Mouse (Mus musculus) retina, postnatal 1 day (tissue): Measurements from ENCODE around the gene Ak1.

Experiments used
- DNase-seq: peaks from one replicate; pipeline ENCODE4 v3.0.0-alpha.2; 2012

The Ak1 gene

DNA sequence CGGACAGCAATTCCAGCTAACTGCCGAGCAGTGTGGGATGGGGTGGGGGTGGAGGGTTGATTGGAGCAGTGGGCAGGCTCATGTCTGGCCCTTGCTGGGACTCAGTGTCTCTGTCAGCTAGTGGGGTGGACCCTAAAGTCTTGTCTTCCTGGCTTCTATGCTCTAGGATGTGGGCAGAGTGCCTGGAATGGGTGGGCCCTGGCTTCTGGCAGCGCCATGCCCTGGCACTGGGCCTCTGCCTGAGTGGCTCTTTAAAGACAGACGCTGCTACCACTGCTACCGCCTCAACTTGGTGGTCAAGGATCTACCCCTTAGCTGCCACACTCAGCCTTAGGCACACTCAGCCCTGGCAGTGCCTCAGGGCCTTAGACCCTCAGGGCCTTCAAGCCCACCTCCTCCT lies 7.2 kb downstream of the Ak1 start:
- DNase-seq: no peak

DNA sequence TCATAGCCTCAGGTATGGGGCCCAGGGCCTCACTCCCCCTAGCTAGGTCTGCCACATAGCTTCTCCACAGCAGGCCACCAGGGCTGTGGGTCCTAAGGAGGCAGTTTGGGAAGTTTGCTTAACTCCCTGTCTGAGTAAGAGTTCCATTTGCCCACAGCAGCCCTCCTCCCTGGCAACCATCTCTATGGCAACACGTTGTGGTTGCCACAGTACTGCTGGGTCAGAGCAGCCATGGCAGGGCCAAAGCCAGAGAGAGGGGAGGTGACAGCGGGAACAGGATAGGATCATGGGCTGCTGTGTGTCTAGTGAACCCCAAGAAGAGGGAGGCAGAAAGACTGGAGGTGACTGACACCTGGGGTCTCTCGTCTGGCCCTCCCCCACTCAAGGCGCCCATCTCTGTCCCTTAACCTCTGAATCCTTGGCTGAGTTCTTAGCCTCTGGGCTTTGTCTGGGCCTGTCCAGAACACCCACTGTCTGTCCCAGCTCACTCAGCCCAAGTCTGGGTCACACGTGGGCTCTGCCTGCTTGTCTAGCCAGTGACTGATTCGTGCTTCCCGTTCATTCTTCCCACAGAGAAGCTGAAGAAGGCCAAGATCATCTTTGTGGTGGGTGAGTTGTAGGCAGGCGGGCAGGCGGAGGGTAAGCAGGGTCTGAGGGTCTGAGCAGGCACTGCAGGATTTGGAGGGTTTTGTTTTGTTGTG lies 7.9 kb downstream of the Ak1 start:
- peak; percentile 97 for DNase-seq

DNA sequence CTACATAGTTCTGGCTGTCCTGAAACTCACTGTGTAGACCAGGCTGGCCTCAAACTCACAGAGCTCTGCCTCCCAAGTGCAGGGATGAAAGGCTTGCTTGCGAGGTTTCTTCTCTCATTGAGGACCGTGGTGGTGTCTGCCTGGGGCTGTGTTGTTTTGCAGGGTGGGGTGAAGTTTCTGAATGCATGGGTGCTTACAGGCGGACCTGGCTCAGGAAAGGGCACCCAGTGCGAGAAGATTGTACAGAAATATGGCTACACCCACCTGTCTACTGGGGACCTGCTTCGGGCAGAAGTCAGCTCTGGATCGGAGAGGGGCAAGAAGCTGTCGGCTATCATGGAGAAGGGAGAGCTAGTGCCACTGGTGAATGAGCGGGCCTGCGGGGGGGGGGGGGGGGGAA lies 8.5 kb downstream of the Ak1 start:
- no peak for DNase-seq

DNA sequence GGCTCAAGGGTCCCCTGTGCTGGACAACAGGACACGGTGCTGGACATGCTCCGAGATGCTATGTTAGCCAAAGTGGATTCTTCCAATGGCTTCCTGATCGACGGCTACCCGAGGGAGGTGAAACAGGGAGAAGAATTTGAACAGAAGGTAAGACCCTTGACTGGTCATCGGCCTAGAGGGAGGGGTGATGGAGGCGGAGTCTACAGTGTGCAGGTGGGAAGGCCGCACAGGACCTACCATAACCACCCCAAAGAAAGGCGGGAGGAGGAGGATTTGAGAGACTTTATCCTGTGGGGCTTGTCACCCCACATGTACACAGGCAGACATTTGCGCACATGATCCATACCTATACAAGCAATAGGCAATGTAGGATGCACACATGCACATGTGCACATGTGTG lies 9.5 kb downstream of the Ak1 start:
- DNase-seq: no peak

DNA sequence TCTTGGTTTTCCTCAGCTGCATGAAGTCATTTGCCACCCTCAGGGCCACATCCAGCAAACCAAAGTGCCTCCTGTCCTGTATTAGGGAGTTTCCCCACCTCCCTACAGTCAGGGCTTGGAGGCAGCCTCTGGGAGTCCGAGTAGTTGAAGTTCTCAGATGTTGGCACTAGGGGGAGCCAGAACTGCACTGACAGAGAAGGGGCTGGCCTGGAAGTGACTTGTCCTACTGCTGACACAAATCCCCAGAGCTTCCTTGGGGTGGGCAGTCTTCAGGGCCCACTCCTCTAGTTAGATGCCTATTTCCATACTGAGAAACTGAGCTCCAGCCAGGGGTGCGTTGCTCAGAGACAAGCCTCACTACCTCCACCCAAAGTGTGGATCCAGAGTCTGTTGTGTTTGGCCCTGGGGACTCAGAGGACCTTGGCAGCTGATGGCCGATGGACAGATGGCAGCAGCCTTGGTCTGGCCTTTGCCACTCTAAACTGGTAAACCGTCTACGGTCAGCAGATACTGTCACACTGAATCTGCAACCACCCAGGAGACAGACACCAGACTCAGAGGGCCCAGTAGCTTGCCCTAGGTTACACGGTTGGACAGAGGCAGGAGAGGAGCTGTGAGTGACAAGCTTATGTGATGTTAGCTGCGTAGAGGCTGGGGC lies 10.3 kb downstream of the Ak1 start:
- DNase-seq: peak; percentile 90

DNA sequence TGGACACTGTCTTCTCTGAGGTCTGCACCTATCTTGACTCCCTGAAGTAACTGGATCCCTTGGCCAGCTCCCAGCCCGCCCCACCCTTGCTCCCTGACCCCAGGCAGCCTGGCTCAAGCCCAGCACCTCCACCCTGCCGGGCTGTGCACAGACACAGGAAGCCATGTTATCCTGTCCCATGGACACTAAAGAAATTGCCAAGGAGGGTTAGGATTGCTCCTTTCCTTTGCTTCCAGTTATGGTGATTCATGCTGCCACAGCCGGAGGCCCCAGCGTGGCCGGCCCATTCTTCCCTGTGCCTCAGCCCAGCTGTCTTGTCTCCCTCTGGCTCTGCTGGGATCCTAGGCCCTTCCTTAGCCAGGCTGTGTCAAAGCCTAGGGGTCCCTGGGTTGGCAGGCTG lies 12.1 kb downstream of the Ak1 start:
- DNase-seq: no peak

DNA sequence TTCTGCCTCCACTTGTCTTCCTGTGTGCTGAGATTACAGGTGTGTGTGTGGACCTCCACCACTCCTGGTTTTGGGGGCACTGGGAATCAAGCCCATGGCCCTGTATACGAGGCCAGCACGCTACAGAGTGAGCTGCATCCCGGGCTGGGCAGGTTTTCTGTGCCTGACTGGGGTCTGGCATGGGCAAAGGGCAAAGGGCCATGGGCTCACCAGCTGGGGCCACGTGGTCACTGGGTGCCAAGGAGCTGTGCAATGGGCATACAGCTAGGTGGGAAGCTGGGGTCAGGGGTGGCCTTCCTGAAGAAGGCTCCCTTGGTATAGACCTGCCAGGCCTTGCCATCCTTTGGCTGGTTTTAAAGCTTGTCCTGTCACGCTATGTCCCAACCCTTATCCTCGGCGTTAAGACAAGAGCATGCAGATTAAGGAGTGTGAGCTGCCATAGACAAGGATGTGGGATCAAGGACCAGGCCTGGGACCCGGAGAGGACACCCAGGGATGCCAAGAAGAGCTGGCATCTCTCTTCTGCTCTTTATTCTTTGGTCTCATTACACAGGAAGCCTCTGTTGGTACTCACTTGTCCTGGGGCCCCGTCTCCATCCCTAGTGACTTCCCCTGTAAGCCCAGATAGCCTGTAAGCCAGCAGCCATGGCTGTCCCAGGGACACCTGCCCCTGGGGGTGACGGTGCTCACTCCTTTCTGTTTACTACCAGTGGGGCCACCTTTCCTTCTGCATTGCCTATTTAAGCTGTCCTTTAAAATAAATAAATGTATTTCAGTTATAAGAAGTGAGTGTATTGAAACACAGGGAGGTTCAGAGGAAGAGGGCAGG lies 12.9 kb downstream of the Ak1 start:
- DNase-seq: no peak

DNA sequence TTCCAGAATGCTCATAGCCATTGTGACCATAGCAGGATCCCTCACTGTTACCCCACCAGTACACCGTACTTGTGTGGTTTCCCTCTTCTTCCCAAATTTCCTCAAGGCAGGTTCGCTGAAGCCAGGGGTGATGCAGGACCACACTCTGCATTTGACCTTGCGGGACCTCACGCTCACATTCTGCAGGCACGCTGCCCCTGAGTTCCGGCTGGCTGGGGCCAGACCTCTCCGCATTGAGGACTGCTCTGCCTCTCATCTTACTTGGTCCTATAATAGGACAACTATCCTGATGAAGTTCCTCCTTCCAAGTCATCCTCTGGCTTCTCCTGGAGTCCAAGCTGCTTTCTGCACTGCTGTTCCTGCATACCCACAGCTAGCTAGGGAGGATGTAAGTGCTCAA lies 15.1 kb downstream of the Ak1 start:
- no peak for DNase-seq

DNA sequence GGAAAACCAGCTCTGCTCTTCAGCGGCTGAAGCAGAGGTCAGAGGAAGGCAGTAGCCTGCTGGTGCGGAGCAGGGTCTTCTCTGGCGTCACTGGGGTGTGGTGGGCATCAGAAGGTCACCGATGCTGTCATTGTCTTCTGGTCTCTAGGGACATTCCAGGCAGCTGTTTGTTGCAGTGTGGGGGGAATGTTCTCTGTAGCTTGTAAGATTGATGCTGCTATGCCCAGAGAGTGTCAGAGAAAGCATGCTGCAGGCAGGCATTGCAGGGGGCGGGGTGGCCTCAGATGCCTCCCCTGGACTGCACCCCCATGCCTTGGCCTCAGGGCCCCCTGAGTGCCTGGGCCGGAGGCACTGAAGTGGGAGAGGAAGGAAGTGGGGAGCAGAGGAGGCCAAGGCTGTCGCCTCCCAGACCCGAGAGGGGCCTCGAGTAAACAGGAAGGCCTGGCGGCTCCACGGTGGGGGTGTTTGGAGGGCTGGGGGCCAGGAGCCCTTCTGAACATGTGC lies 16.3 kb downstream of the Ak1 start:
- DNase-seq: peak; percentile 32

DNA sequence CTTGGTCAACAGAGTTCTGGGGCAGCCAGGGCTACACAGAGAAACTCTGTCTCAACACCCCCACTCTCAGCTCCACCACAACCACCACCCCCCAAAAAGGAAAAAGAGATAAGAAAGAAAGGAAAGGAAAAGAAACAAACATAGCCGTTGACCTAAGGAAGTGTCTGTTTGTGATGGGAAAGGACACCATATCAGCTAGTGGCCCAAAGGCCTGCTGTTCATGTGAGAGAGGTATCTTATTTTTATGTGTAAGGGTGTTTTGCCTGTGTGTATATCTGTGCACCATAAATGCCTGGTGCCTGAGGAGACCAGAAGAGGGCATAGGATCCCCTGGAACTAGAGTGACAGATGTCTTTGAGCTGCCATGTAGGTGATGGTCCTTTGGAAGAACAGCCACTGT lies 18.1 kb downstream of the Ak1 start:
- DNase-seq: no peak

DNA sequence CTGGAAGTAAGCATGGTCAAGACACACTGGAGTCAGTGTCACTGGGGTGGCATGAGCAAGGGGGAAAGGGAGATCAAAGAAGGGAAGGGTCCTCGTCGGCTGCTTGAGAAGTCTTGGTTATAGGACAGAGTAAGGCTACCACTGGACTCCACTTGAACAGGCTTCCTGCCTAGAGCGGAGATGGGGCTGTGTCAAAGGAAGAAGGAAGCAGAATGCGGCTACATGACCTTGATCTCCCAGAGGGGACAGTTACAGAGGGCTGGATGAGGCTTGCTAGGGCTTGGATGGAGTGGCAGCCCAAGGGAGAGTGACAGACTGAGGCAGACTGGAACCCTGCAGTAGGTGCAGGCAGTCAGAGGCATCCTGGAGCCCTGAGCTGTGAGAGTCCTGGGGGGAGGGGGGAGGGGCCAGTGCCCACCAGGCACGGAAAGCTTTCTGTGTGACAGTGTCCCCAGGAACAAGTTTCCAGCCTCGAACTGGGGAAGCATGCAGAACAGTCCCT lies 19.0 kb downstream of the Ak1 start:
- no peak for DNase-seq

DNA sequence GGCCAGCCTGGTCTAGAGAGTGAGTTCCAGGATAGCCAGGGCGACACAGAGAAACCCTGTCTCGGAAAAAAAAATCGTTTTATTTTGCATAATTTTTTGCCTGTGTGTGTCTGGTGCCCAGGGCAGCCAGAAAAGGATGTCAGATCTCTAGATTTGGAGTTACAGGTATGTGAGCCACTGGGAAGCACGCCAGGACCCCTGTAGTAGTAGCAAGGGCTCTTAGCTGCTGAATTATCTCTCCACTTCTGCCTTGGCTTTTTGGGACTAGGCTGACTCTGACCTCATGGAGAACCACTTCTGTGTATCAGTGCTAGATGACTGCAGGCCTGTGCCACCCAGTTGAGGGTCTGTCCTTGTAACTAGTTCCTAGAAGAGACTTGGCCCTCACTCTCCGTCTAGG lies 20.3 kb downstream of the Ak1 start:
- no peak for DNase-seq

DNA sequence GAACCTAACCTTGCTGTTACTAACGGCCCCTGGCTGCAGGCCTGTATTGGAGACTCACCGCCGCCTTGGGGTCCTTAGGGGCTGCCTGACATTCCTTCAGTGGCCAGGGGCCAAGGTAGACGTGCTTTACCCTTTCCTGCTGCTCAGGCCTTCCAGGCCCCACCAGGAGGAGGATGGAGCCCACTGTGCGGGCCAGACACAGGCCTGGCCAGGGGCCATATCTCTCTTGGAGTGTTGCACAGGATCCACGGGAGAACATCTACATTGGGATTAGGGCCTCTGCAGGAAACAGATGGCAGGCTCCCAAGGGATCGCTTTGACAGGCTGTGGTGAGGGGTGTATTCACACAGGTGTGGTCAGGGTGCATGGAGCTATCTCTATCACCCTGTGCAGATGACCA lies 21.3 kb downstream of the Ak1 start:
- no peak for DNase-seq

DNA sequence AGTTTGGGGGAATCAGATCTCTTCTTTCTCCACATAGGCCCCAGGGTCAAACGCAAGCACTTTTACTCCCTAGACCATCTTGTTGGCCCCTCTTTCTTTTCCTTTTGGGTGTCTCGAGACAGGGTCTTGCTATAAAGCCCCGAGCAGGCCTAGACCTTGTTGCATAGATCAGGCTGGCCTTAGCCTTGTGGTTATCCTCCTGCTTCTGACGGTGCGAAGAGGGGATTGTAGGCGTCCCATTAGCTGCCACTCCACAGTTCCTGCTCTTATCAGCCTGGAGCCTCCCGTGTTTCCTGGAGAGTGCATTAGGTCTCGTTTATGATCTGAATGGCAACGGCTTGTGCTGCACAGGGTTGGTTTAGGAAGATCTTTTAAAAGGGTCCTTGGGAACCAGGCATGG lies 22.5 kb downstream of the Ak1 start:
- no peak for DNase-seq

DNA sequence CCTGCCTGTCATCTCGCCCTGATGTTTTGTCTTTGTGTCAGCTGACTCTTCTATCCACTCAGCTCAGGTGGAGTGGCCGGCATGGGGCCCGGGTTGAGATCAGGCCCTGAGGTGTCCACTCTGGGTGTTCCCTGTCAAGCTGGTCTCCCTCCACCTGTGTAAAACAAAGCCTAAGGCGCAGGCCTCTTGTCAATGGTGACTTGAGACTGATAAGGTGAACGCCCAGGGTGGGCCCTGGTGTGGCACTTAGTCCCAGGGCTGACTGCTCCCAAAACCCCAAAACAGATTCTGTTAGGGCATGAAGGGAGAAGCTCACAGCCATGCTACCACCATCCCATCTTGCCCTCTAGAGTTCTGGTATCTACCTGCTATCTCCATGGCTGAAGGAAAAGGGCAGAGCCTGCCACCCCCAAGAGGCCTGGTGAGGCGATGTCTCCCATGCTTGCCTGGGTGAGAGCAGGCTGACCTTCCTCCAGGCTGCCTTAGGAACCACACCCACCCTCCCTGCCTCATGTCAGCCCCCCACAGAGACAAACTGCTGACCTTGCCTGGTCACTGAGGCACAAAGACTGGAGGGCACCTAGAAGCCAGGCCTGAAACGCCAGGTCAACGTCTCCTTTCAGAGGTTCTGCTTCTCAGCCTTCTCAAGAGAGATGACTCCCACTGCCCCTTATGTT lies 23.4 kb downstream of the Ak1 start:
- DNase-seq: no peak

DNA sequence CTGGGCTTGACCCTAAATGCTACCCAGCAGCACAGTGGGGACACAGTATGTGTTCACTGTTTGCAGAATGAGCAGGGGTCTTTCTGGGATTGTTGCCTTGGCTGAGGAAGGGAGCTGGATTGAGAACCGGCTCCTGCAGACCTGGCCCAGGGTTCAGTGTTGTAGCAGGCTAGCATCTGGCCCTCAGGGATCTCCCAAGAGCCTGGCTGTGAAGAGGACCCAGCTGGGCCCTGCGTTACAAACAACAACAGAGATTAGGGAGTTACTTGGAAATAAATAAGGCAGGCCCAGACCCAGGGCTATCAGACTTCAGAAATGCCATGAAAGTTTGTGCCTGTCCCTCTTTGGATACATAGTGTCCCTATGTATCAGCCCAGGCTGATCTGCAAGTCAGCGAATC lies 24.1 kb downstream of the Ak1 start:
- DNase-seq: no peak

DNA sequence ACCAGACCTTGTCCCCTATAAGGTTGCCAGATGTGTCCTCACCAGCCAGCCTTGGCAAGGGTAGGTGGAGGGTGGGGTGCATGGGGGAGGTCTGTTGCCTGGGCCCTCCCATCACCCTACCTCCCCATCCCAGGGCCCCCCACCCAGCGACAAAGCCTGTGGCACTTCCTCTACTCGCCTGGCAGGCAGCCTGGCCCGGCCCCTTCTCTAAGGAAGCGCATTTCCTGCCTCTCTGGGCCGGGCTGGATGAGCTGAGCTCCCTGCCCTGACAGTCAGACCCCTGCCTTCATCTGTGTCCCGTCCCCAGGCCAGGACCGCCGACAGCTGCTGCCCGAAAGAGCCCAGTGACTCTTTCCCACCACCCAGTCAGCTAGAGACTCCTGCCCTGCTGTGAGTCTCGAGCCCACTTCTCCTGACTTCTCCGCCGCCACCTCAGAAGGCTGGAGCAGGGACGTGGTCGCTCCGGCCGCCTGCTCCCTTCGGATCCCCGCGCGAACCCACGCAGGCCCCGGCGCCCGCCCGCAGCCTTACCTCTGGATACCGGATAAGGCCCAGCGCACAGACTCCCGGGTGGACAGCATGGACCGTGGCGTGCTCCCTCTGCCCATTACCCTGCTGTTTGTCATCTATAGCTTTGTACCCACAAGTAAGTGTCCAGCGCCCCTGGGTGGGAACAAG lies 25.0 kb downstream of the Ak1 start, which contains the start of gene Eng:
TSS of gene Eng (plus strand) at position 217 of the 678 bp plus-strand sequence.
- DNase-seq: no peak

DNA sequence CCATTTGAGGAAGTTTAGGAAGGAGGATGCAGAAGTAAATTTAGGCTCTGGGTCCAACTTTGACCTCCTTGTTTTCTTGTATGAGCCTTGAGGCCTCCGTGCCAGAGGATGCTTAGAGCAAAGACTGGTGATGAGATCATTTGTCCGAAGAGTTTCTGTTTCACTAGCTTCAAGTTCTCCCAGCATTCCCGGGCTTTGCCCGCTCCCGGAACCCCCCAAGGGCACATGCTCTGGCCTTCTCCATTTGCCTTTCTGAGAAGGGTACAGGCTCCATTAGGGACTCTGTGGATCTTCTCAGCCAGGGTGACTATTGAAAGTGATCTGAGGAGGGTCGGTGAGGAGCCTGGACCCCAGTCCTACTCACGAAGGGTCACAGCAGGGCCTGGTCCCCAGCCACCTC lies 25.8 kb downstream of the Ak1 start:
- DNase-seq: no peak

DNA sequence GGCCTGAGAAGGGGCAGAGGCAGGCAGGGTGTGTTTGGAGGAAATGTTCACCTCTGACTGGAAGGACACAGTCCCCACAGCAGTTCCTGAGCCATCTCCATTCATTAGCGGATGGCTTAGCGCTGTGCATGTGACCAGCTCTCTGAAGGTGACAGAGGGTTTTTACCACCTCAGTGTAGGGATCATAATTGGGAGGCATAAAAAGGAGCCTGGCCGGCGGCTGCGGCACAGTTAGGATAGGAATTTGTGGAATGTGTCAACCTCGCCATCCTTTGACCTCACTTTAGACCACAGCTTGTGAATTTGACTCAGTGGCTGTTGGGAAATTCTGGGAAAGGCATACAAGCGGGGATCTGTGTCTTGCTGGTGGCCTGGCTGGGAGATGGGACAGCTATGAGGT lies 32.2 kb downstream of the Ak1 start:
- peak; percentile 26 for DNase-seq

DNA sequence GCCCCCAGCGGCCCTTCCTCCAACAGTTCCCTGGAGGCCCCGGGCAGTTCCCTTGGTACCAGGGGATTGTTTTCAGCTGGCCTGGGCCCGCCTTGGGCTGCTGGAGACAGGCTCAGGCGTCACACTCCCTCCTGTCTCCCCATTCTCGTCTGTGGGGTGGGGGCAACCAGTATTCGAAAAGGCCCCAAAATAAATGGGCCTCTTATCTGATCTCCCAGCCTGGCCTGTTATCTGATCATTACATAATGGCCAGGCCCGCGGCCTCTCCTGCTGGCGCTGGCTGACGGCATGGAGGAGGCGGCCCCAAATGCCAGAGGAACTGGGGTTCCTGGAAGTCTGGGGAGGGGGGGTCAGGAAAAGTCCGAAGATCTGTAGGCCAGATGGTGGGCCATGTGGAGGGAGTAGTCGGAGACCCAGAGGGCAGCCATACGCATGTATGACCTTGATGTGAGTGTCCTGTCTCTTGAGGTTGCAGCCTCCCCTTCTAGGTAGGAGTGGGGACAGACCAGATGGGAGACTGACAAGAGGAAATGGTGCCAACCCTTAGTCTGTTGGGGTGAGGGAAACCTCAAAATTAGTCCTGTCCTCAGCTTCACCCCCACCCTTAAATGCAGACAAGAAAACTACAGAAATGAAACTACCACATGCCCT lies 33.3 kb downstream of the Ak1 start:
- no peak for DNase-seq

DNA sequence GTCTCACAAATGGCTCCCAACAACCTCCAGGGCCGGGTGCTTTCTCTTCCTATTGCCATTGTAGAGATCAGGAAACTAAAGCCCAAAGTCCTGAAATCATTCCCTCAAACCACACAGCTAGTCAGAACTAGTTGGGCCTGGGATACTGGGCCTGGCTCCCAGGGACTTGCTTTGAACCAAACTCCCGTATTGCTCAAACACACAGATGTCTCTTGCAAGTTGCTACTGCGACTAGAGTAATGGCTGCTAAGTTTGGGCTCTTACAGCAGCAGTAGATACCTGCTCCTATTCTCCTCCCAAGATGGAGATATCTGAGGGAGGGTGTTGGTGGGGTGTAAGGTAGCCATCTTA lies 33.8 kb downstream of the Ak1 start:
- DNase-seq: no peak

DNA sequence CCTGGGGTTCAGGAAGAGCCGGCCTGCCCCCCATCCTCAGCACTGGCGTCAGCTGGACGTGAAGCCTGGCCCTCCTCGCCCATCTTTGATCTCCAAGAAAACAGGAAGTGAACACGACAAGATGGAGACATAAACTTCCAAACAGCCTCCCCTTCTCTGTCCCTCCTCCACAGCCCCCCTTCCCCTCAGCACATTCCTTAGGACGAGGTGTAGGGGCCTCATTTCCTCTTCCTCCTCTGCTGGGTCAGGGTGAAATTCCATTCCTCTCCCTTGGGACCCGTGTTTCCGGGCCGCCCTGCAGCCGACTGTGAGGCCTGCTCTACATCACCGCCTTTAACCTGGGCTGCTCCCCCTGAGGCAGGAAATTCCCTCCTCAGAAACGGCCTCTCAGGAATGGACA lies 34.3 kb downstream of the Ak1 start:
- no peak for DNase-seq
